Mouse (Mus musculus) cerebellum, adult 18-20 months (tissue): Measurements from ENCODE around the gene Fam221b.

Experiments used
- DNase-seq, 2 experiments: peaks; one replicate each; pipeline ENCODE4 v3.0.0; 2021

Gene Fam221b

GRCm38 (mm10) chr4:43656339-43657109, 12.4 kb downstream of the Fam221b start, which contains the start of gene Hint2:
TSS of gene Hint2 (minus strand) at chr4:43656466.
- DNase-seq, result peak; percentile 95 to 100

GRCm38 (mm10) chr4:43655656-43656338, 13.1 kb downstream of the Fam221b start:
- DNase-seq, result no peak

GRCm38 (mm10) chr4:43653161-43654015, 15.6 kb downstream of the Fam221b start, which contains the start of gene Spag8:
TSS of gene Spag8 (minus strand) at chr4:43653594.
- no peak for DNase-seq

- no peak for DNase-seq
These were observed 16.2 kb downstream of the Fam221b start for GRCm38 (mm10) chr4:43652726-43653125.

GRCm38 (mm10) chr4:43649783-43650182, 19.2 kb downstream of the Fam221b start:
- no peak for DNase-seq

- no peak for DNase-seq
These were observed 28.5 kb downstream of the Fam221b start for GRCm38 (mm10) chr4:43640491-43640890.

GRCm38 (mm10) chr4:43640076-43640475, 28.9 kb downstream of the Fam221b start:
- peak in 1 of 2 experiments; percentile 1 for DNase-seq

GRCm38 (mm10) chr4:43636751-43637150, 32.2 kb downstream of the Fam221b start:
- no peak for DNase-seq

GRCm38 (mm10) chr4:43634621-43635374, 34.1 kb downstream of the Fam221b start:
- DNase-seq, result no peak

GRCm38 (mm10) chr4:43633736-43634135, 35.2 kb downstream of the Fam221b start:
- DNase-seq, result no peak

GRCm38 (mm10) chr4:43633296-43633695, 35.6 kb downstream of the Fam221b start:
- no peak for DNase-seq

GRCm38 (mm10) chr4:43631956-43632920, 36.7 kb downstream of the Fam221b start:
- DNase-seq, result peak; percentile 53 to 69

- DNase-seq, result peak; percentile 65 to 78
These were observed 37.6 kb downstream of the Fam221b start, which contains the start of gene Npr2 for GRCm38 (mm10) chr4:43631046-43631955. TSS of gene Npr2 (plus strand) at chr4:43631935.

- peak in 1 of 2 experiments; percentile 13 for DNase-seq
These were observed 38.3 kb downstream of the Fam221b start for GRCm38 (mm10) chr4:43630671-43631045.

GRCm38 (mm10) chr4:43630030-43630581, 38.8 kb downstream of the Fam221b start:
- peak; percentile 90 to 91 for DNase-seq

- peak; percentile 48 to 54 for DNase-seq
These were observed 39.7 kb downstream of the Fam221b start for GRCm38 (mm10) chr4:43629106-43629817.

- DNase-seq, result no peak
These were observed 48.7 kb downstream of the Fam221b start for GRCm38 (mm10) chr4:43620146-43620778.

- DNase-seq, result no peak
These were observed 55.8 kb downstream of the Fam221b start for GRCm38 (mm10) chr4:43613060-43613730.
